In genomic region chrX:166688779-166689178, GRCm38 (mm10) we compare ENCODE assay signal across 12 mouse cellular contexts.
DNase-seq lines count a peak whose midpoint lies in the region; ATAC-seq lines count a peak whose summit lies in the region.
"Had no signal": no experiment of that assay in that cellular context is flagged by ENCODE, and none has a peak within 500 bp of the region (broad histone marks: within the 10 kb centered on the region; RNA-seq: fewer than 3 reads in every experiment).

No protein-coding gene starts in this region.

- ATAC-seq in frontal cortex, adult (ENCODE audit: low TSS enrichment) = peak; percentile 62
- peak; percentile 90 for ATAC-seq in CD4-positive, CD25-positive, alpha-beta regulatory T cell, adult 4 months
- ATAC-seq in hindbrain, embryonic 14.5 days (ENCODE audit: low FRiP score) = peak; percentile 53
- ATAC-seq: intestine, embryonic 15.5 days had no signal

- no peaks in the 10 kb centered on the region for H3K9me3 ChIP-seq in hindbrain, embryonic 14.5 days (ENCODE audit: control insufficient read depth, low read length)
- H3K9me3 ChIP-seq: heart, embryonic 10.5 days; intestine, embryonic 15.5 days; liver, embryonic 15.5 days had no signal

- no peak for DNase-seq in frontal cortex, postnatal 14 days (ENCODE audit: low spot score in 2 of 2)
- DNase-seq in hindbrain, embryonic 14.5 days (ENCODE audit: low spot score) = peak; percentile 30
- peak; percentile 26 for DNase-seq in telencephalon, adult 2 months (ENCODE audit: low read depth, low spot score)
- DNase-seq in adipocyte (ENCODE audit: low spot score) = no peak
- no peak for DNase-seq in heart, adult 9 months (ENCODE audit: low spot score in 2 of 2)
- DNase-seq in c-Kit-positive CD71-positive TER-119-positive erythroid progenitor cells, embryonic 14.5 days (ENCODE audit: low spot score) = no peak

- no peak overlapping the region for H3K4me3 ChIP-seq in hindbrain, embryonic 14.5 days (replicated peaks; ENCODE audit: low read length)
- H3K4me3 ChIP-seq: heart, embryonic 10.5 days; intestine, embryonic 15.5 days; liver, embryonic 15.5 days; megakaryocyte, embryonic 14.5 days had no signal

- H3K27ac ChIP-seq in hindbrain, embryonic 14.5 days = no peak overlapping the region
- H3K27ac ChIP-seq: heart, embryonic 10.5 days; intestine, embryonic 15.5 days; liver, embryonic 15.5 days had no signal

- H3K27me3 ChIP-seq in hindbrain, embryonic 14.5 days (ENCODE audit: control insufficient read depth, insufficient read depth, low read length) = 0 out of 2 replicates have a peak, but pooled peaks cover 6% of the 10 kb centered on the region
- H3K27me3 ChIP-seq: intestine, embryonic 15.5 days; liver, embryonic 15.5 days; megakaryocyte, embryonic 14.5 days had no signal

- no peaks in the 10 kb centered on the region for H3K4me1 ChIP-seq in hindbrain, embryonic 14.5 days (replicated peaks; ENCODE audit: control insufficient read depth, insufficient read depth, low read length)
- H3K4me1 ChIP-seq: heart, embryonic 10.5 days; intestine, embryonic 15.5 days; liver, embryonic 15.5 days had no signal

- no peaks in the 10 kb centered on the region for H3K36me3 ChIP-seq in hindbrain, embryonic 14.5 days (replicated peaks; ENCODE audit: control insufficient read depth, insufficient read depth)
- H3K36me3 ChIP-seq: heart, embryonic 10.5 days; intestine, embryonic 15.5 days; liver, embryonic 15.5 days had no signal

- H3K9ac ChIP-seq in hindbrain, embryonic 14.5 days = no peak overlapping the region
- H3K9ac ChIP-seq: intestine, embryonic 15.5 days; liver, embryonic 15.5 days had no signal

- no peak overlapping the region for H3K4me2 ChIP-seq in hindbrain, embryonic 14.5 days (replicated peaks)
- H3K4me2 ChIP-seq: intestine, embryonic 15.5 days; liver, embryonic 15.5 days had no signal

- WGBS in hindbrain, embryonic 14.5 days = 74% methylated on average over 3 of the region's 3 CpGs

Comparison
In these comparisons a context has a peak if more than half of its experiments do, and no peak if none do; other contexts are left out.
1. DNase-seq: peak in hindbrain, embryonic 14.5 days (single experiment) and telencephalon, adult 2 months (single experiment); none in frontal cortex, postnatal 14 days (0 of 2), adipocyte (single experiment), heart, adult 9 months (0 of 2) and c-Kit-positive CD71-positive TER-119-positive erythroid progenitor cells, embryonic 14.5 days (single experiment).
2. Peak in every context shown above with its lines, with median percentiles within 50 percentile points of each other: ATAC-seq.